Mouse (Mus musculus) midbrain, embryonic 13.5 days (tissue): ENCODE results near the gene Ccl12. TPM values are rescaled to one million over a fixed set of nuclear protein-coding genes. Genes with fewer than 3 reads are reported as not detected.

Experiments
- polyA plus RNA-seq: library from polyadenylated mRNA; unstranded; fragments of >200 nt; fragmentation: Nextera tagmentation; extraction: Ambion mirVana; gene quantifications from 2 replicates; pipeline ENCODE4 v1.2.1, GENCODE M21; 2015

Ccl12 gene
- polyA plus RNA-seq, 1 experiment from 2014 or later = 1.9 TPM

Other genes starting within 250 kb of the Ccl12 start
- gene 5530401A14Rik, start 241.2 kb upstream of the Ccl12 start, polyA plus RNA-seq = 0.37 and 0.51 TPM in 2 replicates
- 5.0 and 5.2 TPM in 2 replicates for gene Asic2, start 133.4 kb upstream of the Ccl12 start, polyA plus RNA-seq
- gene Ccl2, start 66.3 kb upstream of the Ccl12 start, polyA plus RNA-seq = 1.1 and 2.4 TPM in 2 replicates
- gene Gm17268, start 63.3 kb upstream of the Ccl12 start, polyA plus RNA-seq = not detected in 2 replicates
- gene Ccl7, start 56.1 kb upstream of the Ccl12 start, polyA plus RNA-seq = 0.44 and 1.6 TPM in 2 replicates
- not detected in 2 replicates for gene Ccl11, start 44.0 kb upstream of the Ccl12 start, polyA plus RNA-seq
- not detected in 2 replicates for gene Ccl8, start 13.3 kb downstream of the Ccl12 start, polyA plus RNA-seq
- 0.35 and 0.73 TPM in 2 replicates for gene Ccl1, start 203.8 kb downstream of the Ccl12 start, polyA plus RNA-seq